Mouse (Mus musculus) urinary bladder, postnatal 25 days (tissue): Measurements from ENCODE around the gene Tesmin.

Source experiments
- DNase-seq: peaks from one replicate; pipeline ENCODE4 v3.0.0; 2022; ENCODE audit warnings: low spot score

Gene Tesmin

GRCm38 (mm10) chr19:3394216-3394615, 5.6 kb downstream of the Tesmin start:
- no peak for DNase-seq

DNA sequence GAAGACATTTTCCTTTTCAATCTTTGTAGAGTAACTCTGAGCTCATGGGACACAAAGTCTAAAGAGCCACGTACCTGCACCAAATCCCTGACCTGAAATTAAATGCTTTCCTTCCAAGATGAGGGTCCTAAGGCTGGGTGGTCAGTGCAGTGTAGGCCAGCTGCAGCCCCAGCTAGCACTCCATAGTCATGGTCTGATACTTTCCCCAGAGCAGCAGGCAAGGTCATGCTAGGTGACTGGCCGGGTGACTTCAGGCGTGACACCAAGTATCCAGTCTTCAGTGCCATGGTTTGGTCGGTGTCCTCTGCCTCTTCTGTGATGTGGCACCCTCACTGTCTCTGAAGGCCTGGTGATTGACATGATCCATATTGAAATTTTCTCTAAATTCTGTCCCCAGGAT, 11.4 kb downstream of the Tesmin start:
- no peak for DNase-seq

- DNase-seq = no peak
These were observed 12.8 kb downstream of the Tesmin start for GRCm38 (mm10) chr19:3401504-3401903.

GRCm38 (mm10) chr19:3401943-3402342, 13.3 kb downstream of the Tesmin start:
- DNase-seq = no peak

GRCm38 (mm10) chr19:3402390-3402789, 13.7 kb downstream of the Tesmin start:
- no peak for DNase-seq

- DNase-seq = no peak
These were observed 15.4 kb downstream of the Tesmin start for GRCm38 (mm10) chr19:3404030-3404429.

- no peak for DNase-seq
These were observed 17.0 kb downstream of the Tesmin start for GRCm38 (mm10) chr19:3405531-3406281.

DNA sequence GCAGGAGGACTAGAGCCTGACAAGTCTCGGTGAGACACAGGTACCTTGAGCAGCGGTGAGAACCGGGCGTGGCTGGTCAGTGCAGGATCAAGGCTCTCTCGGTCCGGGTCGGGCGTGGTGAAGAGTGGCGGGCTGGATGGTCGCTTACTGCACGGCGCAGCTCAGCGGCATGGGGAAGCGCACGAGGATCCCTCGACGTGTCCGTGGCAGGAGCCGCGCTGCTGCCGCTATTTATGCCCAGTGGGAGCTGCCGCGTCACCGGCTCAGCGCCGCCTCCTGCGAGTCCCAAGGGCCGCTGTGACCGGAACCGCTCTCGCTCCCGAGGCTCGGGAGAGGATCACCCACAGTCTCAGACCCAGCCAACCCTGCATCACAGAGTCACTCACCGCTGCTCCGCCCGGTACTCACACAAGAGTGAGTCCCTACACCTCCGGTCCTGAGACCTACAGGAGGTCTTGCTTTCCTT, 25.6 kb downstream of the Tesmin start, which contains the start of gene Gal:
TSS of gene Gal (minus strand) at position 277 of the 466 bp plus-strand sequence.
- DNase-seq = peak; percentile 7

DNA sequence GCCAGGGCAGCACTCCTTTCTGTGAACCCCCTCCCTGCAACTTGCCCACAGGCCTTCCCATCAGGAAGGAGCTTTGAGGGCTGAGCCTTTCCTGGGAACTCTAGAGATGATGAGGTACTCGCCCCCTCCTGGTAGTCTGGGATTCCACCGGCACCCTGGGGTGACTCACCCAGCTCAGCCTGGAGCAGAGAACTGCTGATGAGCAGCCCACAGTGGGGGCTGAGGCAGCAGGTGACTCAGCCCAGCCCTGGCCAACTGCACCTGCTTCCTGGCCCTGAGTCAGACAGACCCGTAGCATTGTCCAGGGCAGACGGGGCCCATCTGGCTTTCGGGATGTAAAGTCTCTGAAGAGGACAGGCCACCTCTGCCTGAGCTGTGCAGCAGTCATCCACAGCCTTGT, 30.6 kb downstream of the Tesmin start:
- DNase-seq = peak; percentile 17

- DNase-seq = no peak
These were observed 33.8 kb downstream of the Tesmin start for GRCm38 (mm10) chr19:3422488-3422887.

DNA sequence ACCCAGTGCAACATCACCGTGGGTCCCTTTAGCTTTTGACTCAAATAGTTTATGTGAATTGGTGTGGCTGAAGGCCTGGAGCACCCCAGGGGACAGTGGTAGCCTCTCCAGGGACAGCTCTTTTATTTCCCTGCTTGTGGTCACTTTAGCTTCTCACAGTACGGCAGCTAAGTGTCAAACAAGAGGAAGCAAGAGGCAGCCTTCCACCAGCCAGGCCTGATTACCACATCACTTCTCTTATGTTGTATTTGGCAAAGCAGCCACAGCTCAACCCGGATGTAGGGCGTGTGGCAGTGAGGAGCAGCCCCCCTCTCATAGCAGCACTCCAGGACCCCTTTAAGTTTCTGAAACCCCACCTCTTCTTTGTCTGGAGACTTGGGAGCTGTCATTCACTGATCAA, 34.3 kb downstream of the Tesmin start:
- no peak for DNase-seq

DNA sequence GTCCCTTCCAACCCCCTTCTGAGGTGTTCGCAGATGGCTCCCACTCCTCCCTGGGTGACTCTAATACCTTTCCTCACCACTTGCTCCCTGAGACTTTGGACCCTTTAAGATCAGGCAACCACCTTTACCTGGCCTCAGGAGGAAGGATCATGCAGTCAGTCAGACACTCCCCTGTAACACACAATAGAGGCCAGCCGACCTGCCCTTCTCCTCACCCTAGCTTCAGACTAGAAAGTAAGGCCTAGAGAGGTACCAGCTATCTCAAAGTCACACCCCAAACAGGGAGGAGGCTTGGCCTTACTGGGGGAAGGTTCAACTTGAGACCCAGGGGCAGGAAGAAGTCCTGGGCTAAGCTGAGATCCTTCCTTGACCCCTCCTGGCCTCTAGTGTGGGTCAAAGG, 35.6 kb downstream of the Tesmin start:
- no peak for DNase-seq

DNA sequence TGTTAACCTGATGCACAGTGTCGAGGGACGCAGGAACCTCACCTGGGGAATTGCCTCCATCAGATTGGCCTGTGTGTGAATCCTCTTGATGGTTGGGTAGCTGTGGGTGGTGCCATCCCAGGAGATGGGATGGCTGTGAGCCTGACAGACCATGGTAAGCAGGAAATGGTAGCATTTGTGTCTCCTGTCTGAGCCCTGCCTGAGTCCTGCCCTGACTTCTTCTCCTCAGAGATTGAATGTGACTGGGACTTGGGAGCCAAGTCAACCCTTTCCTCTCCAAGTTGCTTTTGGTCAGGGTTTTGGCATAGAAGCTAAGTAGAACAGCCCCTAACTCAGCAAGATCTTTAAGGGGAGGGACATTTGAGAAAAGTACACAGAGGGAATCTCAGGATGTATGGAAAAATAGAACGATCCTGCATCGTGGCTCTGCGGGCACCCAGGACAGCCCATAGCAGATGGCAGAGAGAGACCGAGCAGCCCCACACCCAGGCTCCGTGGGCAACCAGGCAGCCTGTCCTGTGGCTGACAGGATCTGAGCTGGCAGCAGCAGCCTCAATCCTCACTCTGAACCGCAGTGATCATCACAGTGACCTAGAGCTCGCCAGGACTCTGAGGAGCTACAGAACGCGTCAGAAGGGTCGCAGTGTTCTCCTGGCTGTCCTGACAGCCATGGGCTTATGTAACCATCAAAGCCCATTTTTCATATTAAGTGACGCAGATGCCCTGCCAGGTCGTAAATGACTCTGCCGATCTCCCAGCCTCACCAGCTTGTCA, 39.6 kb downstream of the Tesmin start:
- DNase-seq = no peak

DNA sequence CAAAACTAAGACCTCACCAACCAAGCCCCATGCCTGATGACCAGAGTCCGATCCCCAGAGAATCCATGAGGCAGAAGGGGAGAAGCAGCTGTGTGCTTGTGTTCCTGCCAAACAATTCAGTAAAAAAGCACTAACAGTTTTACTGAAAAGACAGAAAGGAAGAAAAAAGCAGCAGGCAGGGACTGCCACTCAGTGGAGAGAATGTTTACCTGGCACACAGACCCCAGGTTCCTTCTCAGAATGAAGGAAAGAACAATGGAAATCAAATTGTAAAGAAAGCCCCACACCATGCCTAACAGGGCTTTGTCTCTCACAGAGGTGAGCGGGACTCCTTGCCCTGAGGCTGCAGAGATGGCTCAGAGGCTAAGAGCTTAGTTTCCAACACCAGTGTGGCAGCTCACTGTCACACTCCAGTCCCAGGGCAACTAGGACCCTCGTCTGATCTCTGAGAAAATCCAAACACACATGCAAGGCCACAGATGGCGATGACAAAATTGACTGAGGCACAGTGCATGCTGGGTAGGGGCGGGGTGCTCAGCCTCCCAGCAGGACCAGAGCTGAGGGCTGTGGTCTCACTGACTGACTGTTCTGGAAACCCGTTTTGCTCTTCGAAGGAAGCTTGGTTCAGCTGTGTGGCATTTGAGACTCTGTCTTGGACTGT, 40.6 kb downstream of the Tesmin start:
- no peak for DNase-seq

DNA sequence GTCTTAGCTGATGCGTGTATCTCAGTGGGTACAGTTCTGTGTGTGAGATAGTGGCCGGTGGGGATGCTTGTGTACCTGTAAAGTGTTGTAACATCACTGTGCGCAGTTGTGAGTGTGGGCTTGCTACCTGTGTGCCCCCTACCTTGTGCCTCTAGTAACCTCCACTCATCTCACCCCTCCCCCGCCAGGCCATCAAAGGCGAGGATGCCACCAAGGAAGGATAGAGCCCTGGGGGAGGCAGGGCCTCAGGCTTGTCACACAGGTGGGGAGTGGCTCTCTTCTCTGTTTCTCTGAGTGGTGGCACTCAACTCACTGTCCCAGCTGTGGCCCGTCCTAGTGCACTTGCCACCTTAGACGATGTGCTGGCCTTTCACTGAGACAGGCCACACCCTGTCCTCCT, 42.4 kb downstream of the Tesmin start:
- DNase-seq = no peak

- DNase-seq = no peak
These were observed 43.3 kb downstream of the Tesmin start for GRCm38 (mm10) chr19:3431969-3432368.

DNA sequence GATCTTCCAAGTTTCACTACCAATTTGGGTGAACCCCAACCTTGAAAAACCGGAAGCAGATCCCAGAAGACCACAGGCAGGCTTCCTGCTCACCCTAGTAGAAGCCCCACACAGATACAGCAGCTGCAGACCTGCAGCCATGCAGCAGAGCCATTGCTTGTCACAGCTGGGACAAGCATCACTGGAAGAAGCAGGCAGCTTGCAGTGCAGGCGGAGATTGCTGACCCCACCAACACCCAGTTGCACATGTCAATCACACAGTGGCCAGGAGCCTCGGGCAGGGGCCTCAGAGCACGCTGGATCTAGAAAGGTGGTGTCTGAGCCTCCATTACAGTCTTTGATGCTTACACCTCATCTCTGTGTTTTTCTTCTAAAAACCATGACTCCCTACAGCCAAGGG, 45.5 kb downstream of the Tesmin start:
- no peak for DNase-seq

DNA sequence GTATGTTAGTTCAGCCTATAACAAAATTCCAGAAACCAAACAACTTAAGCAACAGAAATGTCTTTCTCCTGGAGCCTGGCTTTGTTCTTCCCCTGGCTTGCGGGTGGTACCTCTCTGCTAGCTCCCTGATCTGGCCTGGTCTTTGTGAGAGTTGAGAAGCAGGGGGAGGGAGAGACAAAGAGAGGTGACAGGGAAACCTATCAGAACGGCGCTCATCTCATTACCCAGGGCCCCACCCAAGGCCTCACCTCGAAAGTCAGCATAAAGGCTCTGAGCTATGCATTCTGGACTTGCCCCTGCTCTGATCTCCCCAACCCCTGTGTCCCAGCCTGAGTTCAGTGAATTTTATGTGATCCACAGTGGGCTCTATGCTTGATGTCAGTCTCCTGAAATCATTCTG, 46.0 kb downstream of the Tesmin start:
- no peak for DNase-seq

DNA sequence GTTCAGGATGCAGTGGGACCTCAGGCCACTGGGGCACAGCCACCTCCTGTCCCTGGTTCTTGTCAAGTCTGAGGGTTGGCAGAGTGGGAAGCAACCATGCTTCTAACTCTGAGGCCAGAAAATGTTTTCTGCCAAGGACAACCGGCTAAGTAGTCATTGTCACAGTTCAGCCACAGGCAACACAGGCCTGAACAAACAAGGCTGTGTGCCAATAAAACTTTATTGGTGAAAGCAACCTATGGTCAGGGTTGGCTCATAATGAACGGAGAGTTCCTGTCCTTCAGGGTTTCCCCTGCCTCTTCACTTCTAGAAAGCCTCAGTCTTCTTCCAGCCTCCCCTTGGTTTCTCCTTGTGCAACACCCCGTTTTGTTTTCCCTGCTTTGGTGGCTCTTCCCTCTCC, 47.2 kb downstream of the Tesmin start:
- DNase-seq = no peak

- no peak for DNase-seq
These were observed 48.2 kb downstream of the Tesmin start for GRCm38 (mm10) chr19:3436840-3437239.

GRCm38 (mm10) chr19:3437980-3438379, 49.3 kb downstream of the Tesmin start:
- DNase-seq = peak; percentile 11

DNA sequence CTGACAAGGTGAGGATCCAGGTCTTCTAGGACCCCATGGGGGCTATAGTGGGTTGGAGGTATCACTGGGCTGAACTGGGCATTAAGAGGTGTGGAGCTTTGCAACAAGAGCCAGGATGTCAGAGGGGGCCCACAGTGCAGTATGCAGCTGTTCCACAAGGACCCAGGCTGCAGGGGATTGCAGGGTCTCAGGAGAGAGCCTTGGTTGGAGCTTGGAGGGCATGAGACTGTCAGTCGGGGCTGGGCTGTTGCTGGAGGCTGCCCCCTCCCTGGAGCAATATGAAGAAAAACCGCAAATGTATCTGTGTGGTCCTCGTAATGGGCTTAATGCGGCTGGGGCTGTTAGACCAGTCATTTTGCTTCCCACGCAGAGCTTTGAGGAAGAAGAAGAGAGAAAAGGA, 52.0 kb downstream of the Tesmin start:
- DNase-seq = no peak

DNA sequence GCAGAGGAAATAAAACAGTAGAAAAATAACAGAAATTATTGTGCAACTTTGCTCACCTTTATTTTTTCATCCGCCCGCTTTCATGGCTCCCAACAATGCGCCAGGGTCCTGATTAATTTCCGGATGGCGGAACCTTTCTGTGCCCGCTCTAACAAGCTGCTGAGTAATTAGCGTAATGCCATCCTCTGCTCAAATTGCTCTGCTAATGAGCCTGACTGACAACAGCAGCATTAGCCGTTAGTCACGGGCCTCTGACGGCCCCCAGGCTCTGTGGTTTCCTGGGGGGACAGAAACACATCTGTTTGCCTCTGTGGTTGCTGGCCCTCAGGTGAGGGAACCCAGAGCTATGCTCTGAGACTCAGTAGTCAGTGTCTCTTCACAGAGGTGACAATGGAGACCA, 52.4 kb downstream of the Tesmin start:
- no peak for DNase-seq
